Mouse (Mus musculus) B cell, adult 2 months (primary cell): ENCODE measurements around the gene Gpr15.
A peak's percentile ranks its signal among the peaks of the same experiment; 100 is the strongest.

Experiments used
- DNase-seq, 2 experiments: peaks; one replicate each; pipeline ENCODE4 v3.0.0; 2022

The Gpr15 gene

GRCm38 (mm10) chr16:58701779-58702178 lies 17.1 kb downstream of the Gpr15 start:
- no peak for DNase-seq

- no peak for DNase-seq
These were observed 17.9 kb downstream of the Gpr15 start for GRCm38 (mm10) chr16:58700816-58701424.

- DNase-seq = no peak
These were observed 18.7 kb downstream of the Gpr15 start for GRCm38 (mm10) chr16:58700174-58700573.

GRCm38 (mm10) chr16:58697261-58697660 lies 21.6 kb downstream of the Gpr15 start:
- no peak for DNase-seq

GRCm38 (mm10) chr16:58696796-58697195 lies 22.1 kb downstream of the Gpr15 start:
- no peak for DNase-seq

GRCm38 (mm10) chr16:58694091-58694490 lies 24.8 kb downstream of the Gpr15 start:
- DNase-seq = no peak

GRCm38 (mm10) chr16:58690322-58690732 lies 28.5 kb downstream of the Gpr15 start:
- DNase-seq = peak; percentile 47 to 56

- no peak for DNase-seq
These were observed 29.2 kb downstream of the Gpr15 start for GRCm38 (mm10) chr16:58689555-58690169.

GRCm38 (mm10) chr16:58688534-58688933 lies 30.3 kb downstream of the Gpr15 start:
- no peak for DNase-seq

- DNase-seq = peak in 1 of 2 experiments; percentile 30
These were observed 33.0 kb downstream of the Gpr15 start for GRCm38 (mm10) chr16:58685548-58686537.

GRCm38 (mm10) chr16:58684537-58684936 lies 34.3 kb downstream of the Gpr15 start:
- DNase-seq = no peak

- DNase-seq = no peak
These were observed 35.0 kb downstream of the Gpr15 start for GRCm38 (mm10) chr16:58683911-58684310.

- DNase-seq = no peak
These were observed 36.0 kb downstream of the Gpr15 start for GRCm38 (mm10) chr16:58682870-58683269.

- no peak for DNase-seq
These were observed 36.8 kb downstream of the Gpr15 start for GRCm38 (mm10) chr16:58682046-58682445.

GRCm38 (mm10) chr16:58678660-58679059 lies 40.2 kb downstream of the Gpr15 start:
- DNase-seq = no peak

- DNase-seq = no peak
These were observed 41.4 kb downstream of the Gpr15 start for GRCm38 (mm10) chr16:58677491-58677890.

GRCm38 (mm10) chr16:58676633-58677032 lies 42.2 kb downstream of the Gpr15 start:
- no peak for DNase-seq

- no peak for DNase-seq
These were observed 42.7 kb downstream of the Gpr15 start for GRCm38 (mm10) chr16:58676156-58676555.

GRCm38 (mm10) chr16:58675256-58675655 lies 43.6 kb downstream of the Gpr15 start:
- no peak for DNase-seq

GRCm38 (mm10) chr16:58673811-58674410 lies 45.0 kb downstream of the Gpr15 start:
- no peak for DNase-seq

- DNase-seq = no peak
These were observed 46.5 kb downstream of the Gpr15 start for GRCm38 (mm10) chr16:58672396-58672795.

- DNase-seq = no peak
These were observed 47.5 kb downstream of the Gpr15 start for GRCm38 (mm10) chr16:58671212-58671985.
